In the genomic region with DNA sequence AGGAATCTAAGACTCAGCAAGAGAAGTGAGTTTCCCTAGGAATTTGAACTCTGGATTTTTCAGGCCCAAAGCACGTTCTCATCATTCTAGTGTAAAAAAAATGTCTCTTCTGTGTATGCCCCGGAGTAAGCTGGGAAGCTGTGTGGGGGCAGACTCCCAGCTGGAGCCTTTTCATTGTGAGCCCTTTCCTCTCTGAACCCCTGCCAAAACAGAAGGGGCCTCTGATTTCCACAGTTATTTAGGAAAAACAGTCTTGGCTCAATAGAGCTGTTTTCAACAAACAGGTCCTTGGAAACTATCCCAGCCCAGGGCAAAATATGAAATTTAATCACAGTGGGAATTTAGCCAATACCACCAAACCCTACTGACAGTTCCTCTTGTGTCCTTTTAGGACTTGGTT, we compare ENCODE assay signal across 16 mouse cellular contexts.
DNase-seq lines count a peak whose midpoint lies in the region; ATAC-seq lines count a peak whose summit lies in the region.
"Had no signal": no experiment of that assay in that cellular context is flagged by ENCODE, and none has a peak within 500 bp of the region (broad histone marks: within the 10 kb centered on the region; RNA-seq: fewer than 3 reads in every experiment).

No protein-coding gene starts in this region.

- no peak for ATAC-seq in midbrain, embryonic 14.5 days (ENCODE audit: low FRiP score, low TSS enrichment)
- ATAC-seq in hindbrain, embryonic 16.5 days, result no peak; the same call in 1 of the 2 replicates
- no peak for ATAC-seq in neural tube, embryonic 15.5 days (ENCODE audit: low FRiP score)
- ATAC-seq: intestine, embryonic 16.5 days had no signal

- no peak overlapping the region for H3K4me3 ChIP-seq in midbrain, embryonic 14.5 days (replicated peaks; ENCODE audit: low read depth, low read length)
- H3K4me3 ChIP-seq in midbrain, embryonic 10.5 days, result no peak overlapping the region
- H3K4me3 ChIP-seq in hindbrain, embryonic 16.5 days (ENCODE audit: low read length), result no peak overlapping the region
- no peak overlapping the region for H3K4me3 ChIP-seq in neural tube, embryonic 15.5 days (replicated peaks)
- H3K4me3 ChIP-seq: embryonic facial prominence, embryonic 13.5 days; heart, embryonic 15.5 days; limb, embryonic 15.5 days; megakaryocyte, embryonic 14.5 days had no signal

- no peaks in the 10 kb centered on the region for H3K36me3 ChIP-seq in midbrain, embryonic 14.5 days (ENCODE audit: control insufficient read depth, insufficient read depth, low read length)
- no peaks in the 10 kb centered on the region for H3K36me3 ChIP-seq in midbrain, embryonic 10.5 days
- no peaks in the 10 kb centered on the region for H3K36me3 ChIP-seq in hindbrain, embryonic 16.5 days (ENCODE audit: control insufficient read depth, insufficient read depth, low read length)
- H3K36me3 ChIP-seq in neural tube, embryonic 15.5 days, result no peaks in the 10 kb centered on the region
- H3K36me3 ChIP-seq: embryonic facial prominence, embryonic 13.5 days; heart, embryonic 15.5 days; limb, embryonic 15.5 days had no signal

- H3K27me3 ChIP-seq in midbrain, embryonic 14.5 days (ENCODE audit: control insufficient read depth, insufficient read depth, low read length), result no peaks in the 10 kb centered on the region
- H3K27me3 ChIP-seq in midbrain, embryonic 10.5 days (ENCODE audit: low read depth, poor library complexity, severe bottlenecking), result no peaks in the 10 kb centered on the region
- H3K27me3 ChIP-seq in hindbrain, embryonic 16.5 days (replicated peaks; ENCODE audit: control insufficient read depth, insufficient read depth, low read length), result no peaks in the 10 kb centered on the region
- H3K27me3 ChIP-seq in neural tube, embryonic 15.5 days (replicated peaks), result no peaks in the 10 kb centered on the region
- H3K27me3 ChIP-seq: embryonic facial prominence, embryonic 13.5 days; heart, embryonic 15.5 days; limb, embryonic 15.5 days; megakaryocyte, embryonic 14.5 days had no signal

- H3K9ac ChIP-seq in midbrain, embryonic 14.5 days (replicated peaks; ENCODE audit: low read length), result no peak overlapping the region
- H3K9ac ChIP-seq in hindbrain, embryonic 16.5 days (ENCODE audit: low read depth, low read length), result no peak overlapping the region
- H3K9ac ChIP-seq in neural tube, embryonic 15.5 days (replicated peaks), result no peak overlapping the region
- H3K9ac ChIP-seq: embryonic facial prominence, embryonic 13.5 days; heart, embryonic 15.5 days; limb, embryonic 15.5 days had no signal

- H3K9me3 ChIP-seq in midbrain, embryonic 14.5 days (ENCODE audit: control insufficient read depth, low read length), result no peaks in the 10 kb centered on the region
- H3K9me3 ChIP-seq in midbrain, embryonic 10.5 days (replicated peaks), result no peaks in the 10 kb centered on the region
- H3K9me3 ChIP-seq in hindbrain, embryonic 16.5 days (ENCODE audit: control insufficient read depth, low read length), result no peaks in the 10 kb centered on the region
- no peaks in the 10 kb centered on the region for H3K9me3 ChIP-seq in neural tube, embryonic 15.5 days (replicated peaks)
- H3K9me3 ChIP-seq: embryonic facial prominence, embryonic 13.5 days; heart, embryonic 15.5 days; limb, embryonic 15.5 days had no signal

- peak overlapping the region; percentile 41; the same call in 1 of the 2 replicates for H3K27ac ChIP-seq in midbrain, embryonic 14.5 days (replicated peaks; ENCODE audit: low read depth, low read length)
- no peak overlapping the region for H3K27ac ChIP-seq in midbrain, embryonic 10.5 days (replicated peaks)
- peak overlapping the region; percentile 0; the same call in 1 of the 2 replicates for H3K27ac ChIP-seq in hindbrain, embryonic 16.5 days (ENCODE audit: low read depth, low read length)
- peak overlapping the region; percentile 33; the same call in 1 of the 2 replicates for H3K27ac ChIP-seq in neural tube, embryonic 15.5 days (replicated peaks)
- H3K27ac ChIP-seq: embryonic facial prominence, embryonic 13.5 days; heart, embryonic 15.5 days; limb, embryonic 15.5 days had no signal

- 36% methylated on average over 2 of the region's 2 CpGs for WGBS in midbrain, embryonic 14.5 days
- WGBS in midbrain, embryonic 10.5 days, result 70% methylated on average over 2 of the region's 2 CpGs
- 15% methylated on average over 2 of the region's 2 CpGs for WGBS in hindbrain, embryonic 16.5 days
- 16% methylated on average over 2 of the region's 2 CpGs for WGBS in neural tube, embryonic 15.5 days

- H3K4me2 ChIP-seq in midbrain, embryonic 14.5 days (ENCODE audit: low read length), result no peak overlapping the region
- no peak overlapping the region for H3K4me2 ChIP-seq in hindbrain, embryonic 16.5 days (ENCODE audit: low read length)
- no peak overlapping the region for H3K4me2 ChIP-seq in neural tube, embryonic 15.5 days
- H3K4me2 ChIP-seq: embryonic facial prominence, embryonic 13.5 days; heart, embryonic 15.5 days; limb, embryonic 15.5 days had no signal

- peaks cover 10% of the 10 kb centered on the region; the same call in 1 of the 2 replicates for H3K4me1 ChIP-seq in midbrain, embryonic 14.5 days (ENCODE audit: control insufficient read depth, insufficient read depth, low read length)
- peaks cover 4% of the 10 kb centered on the region; the same call in 1 of the 2 replicates for H3K4me1 ChIP-seq in midbrain, embryonic 10.5 days
- H3K4me1 ChIP-seq in hindbrain, embryonic 16.5 days (ENCODE audit: control insufficient read depth, insufficient read depth, low read depth, low read length), result no peaks in the 10 kb centered on the region
- H3K4me1 ChIP-seq in neural tube, embryonic 15.5 days, result peaks cover 11% of the 10 kb centered on the region; the same call in 1 of the 2 replicates
- H3K4me1 ChIP-seq: heart, embryonic 15.5 days; limb, embryonic 15.5 days; megakaryocyte, embryonic 14.5 days had no signal

- peak; percentile 24 for DNase-seq in layer of hippocampus, adult 11-12 months (ENCODE audit: low spot score)
- no peak for DNase-seq in layer of hippocampus, postnatal 25 days (ENCODE audit: extremely low spot score in 1 of 2, low spot score in 1 of 2)
- DNase-seq in midbrain, embryonic 14.5 days, result peak; percentile 70
- no peak for DNase-seq in midbrain, embryonic 10.5 days (ENCODE audit: low spot score)
- no peak for DNase-seq in spleen, postnatal 14 days (ENCODE audit: low spot score in 2 of 2)
- DNase-seq in liver, result no peak
- DNase-seq: cerebellum, adult 9-10 months; kidney, postnatal 4 days; right cerebral cortex, adult 18-20 months had no signal

Comparison
In these comparisons a context has a peak if more than half of its experiments do, and no peak if none do; other contexts are left out.
1. DNase-seq: peak in layer of hippocampus, adult 11-12 months (single experiment) and midbrain, embryonic 14.5 days (single experiment); none in layer of hippocampus, postnatal 25 days (0 of 2), midbrain, embryonic 10.5 days (single experiment), spleen, postnatal 14 days (0 of 2) and liver (single experiment).